Mouse (Mus musculus) heart, embryonic 10.5 days (tissue): Measurements from ENCODE around the gene Zfp689. TPM values are rescaled to one million over a fixed set of nuclear protein-coding genes. Genes with fewer than 3 reads are reported as not detected.

Source experiments
- microRNA-seq: library from miRNA; unstranded; fragments of <30 nt; microRNA quantifications from one replicate; pipeline ENCODE4, GENCODE M21; 2017
- polyA plus RNA-seq: library from polyadenylated mRNA; unstranded; fragments of >200 nt; fragmentation: Nextera tagmentation; extraction: Ambion mirVana; gene quantifications from 2 replicates; pipeline ENCODE4 v1.2.1, GENCODE M21; 2016

The Zfp689 gene
- polyA plus RNA-seq, 1 experiment from 2014 or later: 7.0 TPM

Small RNA genes within 50 kb of the gene (microRNA-seq; reads per million reads assigned to microRNA genes)
- gene Gm47278: not detected
- not detected for gene Mir7060

Other genes starting within 250 kb of the Zfp689 start
- gene Tbc1d10b, start 240.7 kb downstream of the Zfp689 start, polyA plus RNA-seq: 26.4 and 28.3 TPM in 2 replicates
- 40.4 and 51.1 TPM in 2 replicates for gene Mylpf, start 240.3 kb downstream of the Zfp689 start, polyA plus RNA-seq
- 30.5 and 42.9 TPM in 2 replicates for gene Zfp553, start 216.1 kb downstream of the Zfp689 start, polyA plus RNA-seq
- 21.2 and 25.4 TPM in 2 replicates for gene Sept1, start 216.0 kb downstream of the Zfp689 start, polyA plus RNA-seq
- 41.3 and 44.6 TPM in 2 replicates for gene Zfp771, start 204.9 kb downstream of the Zfp689 start, polyA plus RNA-seq
- gene Dctpp1, start 188.4 kb downstream of the Zfp689 start, polyA plus RNA-seq: 222 and 262 TPM in 2 replicates
- 79.9 and 88.3 TPM in 2 replicates for gene Sephs2, start 175.1 kb downstream of the Zfp689 start, polyA plus RNA-seq
- 0.72 and 0.92 TPM in 2 replicates for gene Itgal, start 152.9 kb downstream of the Zfp689 start, polyA plus RNA-seq
- gene Zfp768, start 103.6 kb downstream of the Zfp689 start, polyA plus RNA-seq: 18.7 and 19.0 TPM in 2 replicates
- 5.3 and 6.7 TPM in 2 replicates for gene Zfp747, start 73.1 kb downstream of the Zfp689 start, polyA plus RNA-seq
- 4.6 and 4.8 TPM in 2 replicates for gene 9130019O22Rik, start 62.0 kb downstream of the Zfp689 start, polyA plus RNA-seq
- gene E430018J23Rik, start 55.5 kb downstream of the Zfp689 start, polyA plus RNA-seq: 3.8 and 5.5 TPM in 2 replicates
- gene Zfp764, start 42.3 kb downstream of the Zfp689 start, polyA plus RNA-seq: 5.1 and 6.6 TPM in 2 replicates
- gene Zfp688, start 27.1 kb downstream of the Zfp689 start, polyA plus RNA-seq: 20.9 and 26.8 TPM in 2 replicates
- 35.6 and 42.2 TPM in 2 replicates for gene Prr14, start 10.5 kb upstream of the Zfp689 start, polyA plus RNA-seq
- gene Fbrs, start 30.0 kb upstream of the Zfp689 start, polyA plus RNA-seq: 6.4 and 13.0 TPM in 2 replicates
- gene Srcap, start 62.8 kb upstream of the Zfp689 start, polyA plus RNA-seq: 47.4 and 56.4 TPM in 2 replicates
- 9.4 and 10.0 TPM in 2 replicates for gene Gm42715, start 70.4 kb upstream of the Zfp689 start, polyA plus RNA-seq
- gene Tmem265, start 112.2 kb upstream of the Zfp689 start, polyA plus RNA-seq: 4.7 and 5.2 TPM in 2 replicates
- 44.2 and 46.6 TPM in 2 replicates for gene Phkg2, start 124.2 kb upstream of the Zfp689 start, polyA plus RNA-seq
- 9.5 and 10.2 TPM in 2 replicates for gene Ccdc189, start 139.4 kb upstream of the Zfp689 start, polyA plus RNA-seq
- gene Rnf40, start 139.6 kb upstream of the Zfp689 start, polyA plus RNA-seq: 37.5 and 46.3 TPM in 2 replicates
- 13.0 and 13.8 TPM in 2 replicates for gene Zfp629, start 166.6 kb upstream of the Zfp689 start, polyA plus RNA-seq